Mouse (Mus musculus) bone marrow macrophage, adult 2 months (primary cell): ENCODE measurements at regions not wholly inside any gene's neighbourhood (a gene's known extent, or its start where the extent isn't known, plus 50 kb on each side); places are given as distances from the start of the nearest gene placed in this dataset.

ENCODE experiments used
- H3K27ac ChIP-seq: 2 replicates; pipeline ENCODE4 v1.5.1; 2012; ENCODE audit warnings: low read depth, low read length; ENCODE audit not compliant: insufficient read depth
- H3K4me1 ChIP-seq: 2 replicates; pipeline ENCODE4 v1.6.1; 2012; ENCODE audit warnings: low read length; ENCODE audit not compliant: control insufficient read depth, insufficient read depth
- H3K4me3 ChIP-seq: 2 replicates; pipeline ENCODE4 v1.5.1; 2012; ENCODE audit warnings: mild to moderate bottlenecking, low read length, moderate library complexity; ENCODE audit not compliant: insufficient read depth
- CTCF ChIP-seq: IDR thresholded peaks from 2 replicates; pipeline ENCODE4 v1.5.1; 2012; ENCODE audit warnings: low read depth, mild to moderate bottlenecking, low read length, moderate library complexity
- POLR2A ChIP-seq: IDR thresholded peaks from 2 replicates; pipeline ENCODE4 v1.6.1; 2012; ENCODE audit warnings: mild to moderate bottlenecking, low read depth, low read length, borderline replicate concordance

DNA sequence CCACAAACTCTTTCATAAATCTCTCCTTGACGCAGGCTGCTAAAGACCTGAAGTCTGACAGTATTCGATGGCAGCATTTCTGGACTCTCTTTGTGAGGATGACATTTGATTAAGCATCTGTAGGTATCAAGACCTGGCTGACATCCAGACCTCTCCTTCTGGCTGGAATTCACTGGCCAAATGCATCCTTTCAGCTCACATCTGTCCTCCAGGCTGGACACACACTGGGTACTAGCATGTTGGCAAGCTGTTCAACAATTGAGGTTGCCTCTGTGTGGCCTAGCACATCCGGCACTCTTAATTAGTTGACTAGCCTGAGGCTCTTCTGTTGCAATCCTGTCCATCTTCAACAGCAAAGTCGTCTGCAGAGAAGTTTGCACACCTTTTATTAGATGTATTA is 197.8 kb upstream of the Sgcd start:
- Histone ChIP-seq H3K27ac (no peak overlapping the region), H3K4me1 (no peaks in the 10 kb centered on the region), H3K4me3 (no peak overlapping the region)
- TF ChIP-seq POLR2A (no peak), CTCF (no peak)

DNA sequence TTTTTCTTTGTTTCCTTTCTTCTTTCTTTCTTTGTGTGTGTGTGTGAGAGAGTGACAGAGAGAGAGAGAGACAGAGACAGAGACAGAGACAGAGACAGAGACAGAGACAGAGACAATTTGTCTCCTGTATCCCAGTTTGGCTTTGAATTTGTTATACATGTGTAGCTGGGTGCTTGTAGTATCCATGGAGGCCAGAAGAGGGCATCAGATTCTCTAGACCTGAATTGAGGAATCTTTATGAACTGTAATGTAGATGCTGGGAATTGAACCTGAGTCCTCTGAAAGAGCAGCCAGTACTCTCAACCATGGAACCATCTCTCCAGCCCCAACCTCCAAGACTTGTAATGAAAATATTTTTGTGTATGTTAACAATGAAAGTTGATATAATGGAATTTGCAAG is 190.2 kb upstream of the Sgcd start:
- no peak overlapping the region for H3K4me3 ChIP-seq
- H3K4me1 ChIP-seq: no peaks in the 10 kb centered on the region
- no peak for TF ChIP-seq CTCF
- H3K27ac ChIP-seq: no peak overlapping the region

DNA sequence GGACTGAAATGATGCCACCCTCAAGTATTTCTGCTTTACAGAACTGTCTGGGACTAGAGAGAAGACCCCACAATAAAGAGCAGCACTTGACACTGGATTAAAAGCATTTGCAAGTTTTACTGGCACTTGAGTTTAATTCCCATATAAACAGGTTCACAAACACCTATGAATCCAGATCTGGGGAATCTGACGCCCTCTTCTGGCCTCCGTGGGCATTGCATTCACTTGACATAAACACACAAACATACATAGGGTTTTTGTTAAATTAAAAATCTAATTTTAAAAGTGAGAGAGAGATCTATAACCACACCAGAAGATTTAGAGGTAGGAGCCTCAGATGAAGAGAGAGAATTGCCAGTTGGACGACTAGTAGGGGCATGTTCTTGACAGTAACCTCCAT is 189.4 kb upstream of the Sgcd start:
- H3K4me1 ChIP-seq: no peaks in the 10 kb centered on the region
- H3K27ac ChIP-seq: no peak overlapping the region
- TF ChIP-seq POLR2A (no peak), CTCF (no peak)
- H3K4me3 ChIP-seq: no peak overlapping the region

DNA sequence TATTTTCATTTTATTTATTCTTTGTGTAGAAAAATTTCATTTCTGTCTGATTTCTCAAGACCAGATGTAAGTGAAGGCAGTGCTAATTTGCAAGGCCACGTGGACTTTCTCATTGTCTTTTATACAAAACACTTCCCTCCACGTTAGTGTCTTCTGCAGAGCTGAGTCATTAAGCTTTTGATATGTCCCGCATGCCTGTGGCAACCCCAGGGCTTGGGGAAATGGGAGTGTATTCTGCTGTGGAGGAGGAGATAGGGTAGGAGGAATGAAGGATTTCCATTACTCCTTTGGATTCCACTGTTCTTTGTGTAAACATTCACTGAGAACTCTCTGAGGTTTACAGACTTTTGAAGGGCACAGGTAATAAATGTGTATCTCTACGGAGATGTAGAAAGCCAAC is 187.7 kb upstream of the Sgcd start:
- H3K4me1 ChIP-seq: no peaks in the 10 kb centered on the region
- H3K4me3 ChIP-seq: no peak overlapping the region
- TF ChIP-seq POLR2A (no peak), CTCF (no peak)
- H3K27ac ChIP-seq: no peak overlapping the region

DNA sequence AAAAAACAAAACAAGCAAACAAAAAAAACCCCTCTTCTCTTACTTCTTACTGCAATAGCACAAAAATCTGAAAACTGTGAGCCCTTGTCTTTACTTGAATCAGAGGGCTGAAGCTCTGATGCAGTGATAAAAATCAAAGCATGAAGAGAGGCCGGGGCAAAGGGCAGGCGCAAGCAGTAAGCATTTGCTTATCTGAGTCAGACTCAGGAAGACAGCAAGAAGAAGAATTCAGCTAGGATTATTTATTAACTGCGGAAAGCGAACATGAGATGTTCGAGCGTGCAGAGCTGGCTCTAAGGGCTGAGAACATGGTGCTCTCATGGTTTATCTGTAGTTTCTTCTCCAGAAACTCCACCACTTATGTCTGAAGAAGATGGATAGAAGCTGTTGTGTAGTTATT is 163.4 kb upstream of the Sgcd start:
- TF ChIP-seq CTCF (no peak), POLR2A (no peak)

DNA sequence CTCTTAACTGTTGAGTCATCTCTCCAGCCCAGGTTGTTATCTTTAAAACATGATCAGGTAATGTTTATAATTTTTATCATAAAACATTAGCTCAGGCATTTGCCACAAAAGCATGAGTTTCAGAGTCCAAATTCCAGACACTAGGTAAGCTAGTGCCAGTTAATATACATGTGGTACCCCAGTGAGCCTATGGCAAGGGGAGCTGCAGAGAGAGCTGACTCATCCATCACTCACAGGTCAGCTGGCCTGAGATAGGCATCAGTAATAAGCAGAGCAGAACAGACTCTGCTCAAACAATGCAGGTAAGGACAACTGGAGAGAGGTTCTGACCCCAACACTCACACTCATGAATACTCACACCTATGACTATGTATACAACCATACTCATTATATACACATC is 144.6 kb upstream of the Sgcd start:
- TF ChIP-seq POLR2A: no peak
- no peak for TF ChIP-seq CTCF
- no peak overlapping the region for H3K4me3 ChIP-seq
- no peak overlapping the region for H3K27ac ChIP-seq
- no peaks in the 10 kb centered on the region for H3K4me1 ChIP-seq

More for the DNA sequence above, 163.4 kb upstream of the Sgcd start:
- H3K4me3 ChIP-seq: no peak overlapping the region
- no peak overlapping the region for H3K27ac ChIP-seq
- no peaks in the 10 kb centered on the region for H3K4me1 ChIP-seq

DNA sequence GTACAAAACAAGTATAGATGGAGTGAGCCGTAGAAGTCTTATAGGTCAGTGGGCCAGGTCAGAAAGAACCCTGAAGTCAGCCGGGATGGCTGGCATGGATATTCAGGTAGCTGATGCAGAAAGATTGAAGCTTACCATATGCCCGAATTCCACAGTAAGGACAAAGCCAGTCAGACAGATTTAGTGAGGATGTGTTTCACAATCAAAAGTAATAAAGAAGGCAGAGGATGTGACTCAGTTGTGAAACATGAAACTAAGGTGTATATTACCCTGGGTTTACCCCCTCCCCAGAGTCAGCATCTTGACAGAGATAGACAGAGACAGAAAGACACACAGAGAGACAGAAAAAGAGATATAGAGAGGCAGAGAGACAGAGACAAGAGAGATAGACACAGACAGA is 109.3 kb upstream of the Sgcd start:
- Histone ChIP-seq H3K4me1 (peaks cover 2% of the 10 kb centered on the region; the same call in 1 of the 2 replicates), H3K27ac (no peak overlapping the region), H3K4me3 (no peak overlapping the region)
- TF ChIP-seq POLR2A: no peak
- no peak for TF ChIP-seq CTCF

DNA sequence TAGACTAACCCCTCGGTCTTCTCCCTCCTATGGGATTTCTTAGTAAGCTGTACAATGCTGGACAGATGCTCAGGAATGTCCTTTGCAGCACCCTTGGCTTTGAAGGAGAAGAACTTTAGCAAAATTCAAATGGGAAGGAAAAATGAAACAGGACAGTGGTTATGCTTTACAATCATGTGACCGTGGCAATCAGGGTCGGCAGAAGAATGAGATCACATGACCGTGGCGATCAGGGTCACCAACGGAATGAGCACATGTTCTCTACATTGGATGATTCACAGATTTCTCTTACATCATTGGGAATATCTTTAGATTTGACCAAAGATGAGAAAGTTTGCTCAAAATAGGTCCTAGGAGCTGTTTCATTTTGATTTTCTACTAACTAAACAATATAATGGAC is 108.7 kb upstream of the Sgcd start:
- TF ChIP-seq POLR2A (no peak), CTCF (no peak)
- no peak overlapping the region for H3K27ac ChIP-seq
- no peak overlapping the region for H3K4me3 ChIP-seq
- peaks cover 2% of the 10 kb centered on the region; the same call in 1 of the 2 replicates for H3K4me1 ChIP-seq

DNA sequence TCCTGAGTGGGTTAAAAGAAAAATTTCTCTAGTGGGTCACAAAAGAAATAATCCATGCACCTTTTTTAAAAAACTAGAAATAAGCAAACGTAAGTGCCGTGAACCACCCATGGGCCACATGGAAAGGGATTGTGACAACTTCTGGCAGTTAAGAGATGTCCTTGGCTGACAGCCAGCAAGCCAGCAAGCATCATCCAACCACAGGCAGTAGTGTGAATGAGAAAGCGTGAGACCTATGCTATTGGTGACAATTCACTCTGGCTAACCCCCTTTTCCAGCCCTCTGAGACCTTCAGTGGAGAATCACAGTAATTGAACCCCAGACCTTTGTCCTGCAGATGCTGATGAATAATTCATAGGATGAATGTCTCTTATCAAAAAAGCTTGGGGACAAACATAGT is 78.3 kb upstream of the Sgcd start:
- TF ChIP-seq POLR2A (no peak), CTCF (no peak)
- Histone ChIP-seq H3K4me3 (no peak overlapping the region), H3K4me1 (no peaks in the 10 kb centered on the region), H3K27ac (no peak overlapping the region)

DNA sequence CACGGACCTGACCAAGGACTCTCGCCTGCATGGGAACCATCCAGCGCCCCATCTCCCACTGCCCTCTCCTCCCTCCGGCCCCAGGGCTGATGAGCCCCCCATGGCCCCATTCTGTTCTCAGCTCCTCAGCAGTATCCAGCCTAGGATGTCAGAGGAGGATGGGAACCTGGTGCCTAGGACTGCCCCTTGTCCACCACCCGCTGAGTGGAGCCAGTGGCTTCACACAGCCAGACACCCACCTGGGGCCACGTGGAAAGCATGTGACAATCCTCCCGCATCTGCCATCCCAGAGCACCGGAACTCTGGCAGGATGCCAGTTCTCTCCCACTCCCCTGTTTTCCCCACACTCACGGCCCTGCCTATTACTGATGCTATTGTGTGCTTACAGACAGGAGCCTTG is 75.0 kb upstream of the Sgcd start:
- no peak for TF ChIP-seq CTCF
- TF ChIP-seq POLR2A: no peak
- no peaks in the 10 kb centered on the region for H3K4me1 ChIP-seq

DNA sequence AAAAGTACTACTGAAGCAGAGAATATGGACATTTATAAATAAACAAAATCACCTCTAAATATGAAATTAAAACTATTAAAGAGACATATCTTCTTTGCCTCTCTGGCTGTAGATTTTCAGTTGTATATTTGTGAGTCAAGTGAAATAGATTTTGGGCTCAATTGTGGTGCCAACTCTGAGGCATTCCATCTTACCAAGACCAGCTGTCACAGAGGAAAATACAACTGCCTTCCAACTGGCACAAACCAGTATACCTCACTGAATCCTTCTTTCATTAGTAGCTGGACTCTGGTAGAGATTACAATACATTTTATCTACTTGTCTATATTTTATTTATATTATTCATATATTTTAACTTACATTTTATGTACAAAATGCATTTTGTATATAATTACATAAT is 72.7 kb upstream of the Sgcd start:
- Histone ChIP-seq H3K4me1 (no peaks in the 10 kb centered on the region), H3K4me3 (no peak overlapping the region), H3K27ac (no peak overlapping the region)
- TF ChIP-seq POLR2A (no peak), CTCF (no peak)

More for the DNA sequence above, 75.0 kb upstream of the Sgcd start:
- no peak overlapping the region for H3K27ac ChIP-seq
- no peak overlapping the region for H3K4me3 ChIP-seq
